Mouse (Mus musculus) CH12.LX (cell line): Measurements from ENCODE around the gene Senp1. TPM values are rescaled to one million over a fixed set of nuclear protein-coding genes. Genes with fewer than 3 reads are reported as not detected.

Experiments used
- DNase-seq: peaks from one replicate; pipeline ENCODE4 v3.0.0-alpha.2; 2013; ENCODE audit errors: extremely low read depth
- H3K27ac ChIP-seq: 2 replicates; pipeline ENCODE4 v1.5.1; 2012; ENCODE audit warnings: low read depth, mild to moderate bottlenecking, control low read depth, moderate library complexity; ENCODE audit not compliant: insufficient read depth
- H3K27me3 ChIP-seq: replicated peaks from 2 replicates; pipeline ENCODE3; 2012; ENCODE audit warnings: inconsistent platforms
- H3K36me3 ChIP-seq, 2 experiments: replicated peaks in 1 of 2; 2 replicates each; pipeline versions ENCODE3 to v1.6.1; 2012; ENCODE audit warnings: inconsistent platforms in 1 of 2, low read length in 1 of 2, mild to moderate bottlenecking in 1 of 2, mixed read lengths in 1 of 2, moderate library complexity in 1 of 2; ENCODE audit not compliant: control insufficient read depth in 1 of 2, insufficient read depth in 1 of 2
- H3K4me1 ChIP-seq, 2 experiments: 2 replicates each; pipeline ENCODE4 v1.6.1; 2012; ENCODE audit warnings: inconsistent platforms in 1 of 2, moderate library complexity in 1 of 2; ENCODE audit not compliant: insufficient read depth in 2 of 2, control insufficient read depth in 1 of 2
- H3K4me2 ChIP-seq: 2 replicates; pipeline ENCODE4 v1.6.1; 2012; ENCODE audit warnings: low read depth, mild to moderate bottlenecking, control low read depth; ENCODE audit not compliant: poor library complexity, insufficient read depth, severe bottlenecking
- H3K4me3 ChIP-seq, 3 experiments: fragments of 150-350 bp in 1 of 3; sonication (generic) in 1 of 3; replicated peaks in 1 of 3; 2 replicates each; pipeline versions ENCODE3 to v1.5.1; 2011 to 2012; ENCODE audit warnings: low read depth in 2 of 3, low read length in 2 of 3, mild to moderate bottlenecking in 2 of 3, moderate library complexity in 2 of 3, control low read depth in 1 of 3, improper control_type of control experiment in 1 of 3, inconsistent platforms in 1 of 3, mixed read lengths in 1 of 3; ENCODE audit not compliant: poor library complexity in 1 of 3
- H3K79me2 ChIP-seq: replicated peaks from 2 replicates; pipeline ENCODE4 v1.6.1; 2012; ENCODE audit warnings: mild to moderate bottlenecking, moderate library complexity; ENCODE audit not compliant: control insufficient read depth, poor library complexity, insufficient read depth, severe bottlenecking; ENCODE audit errors: extremely low read depth
- H3K9ac ChIP-seq: 2 replicates; pipeline ENCODE4 v1.6.1; 2012; ENCODE audit warnings: low read depth, mild to moderate bottlenecking, control low read depth, moderate library complexity; ENCODE audit not compliant: insufficient read depth
- H3K9me3 ChIP-seq: replicated peaks from 2 replicates; pipeline ENCODE3; 2012; ENCODE audit warnings: low read length, inconsistent platforms, mixed read lengths
- CHD1 ChIP-seq: IDR thresholded peaks from 2 replicates; pipeline ENCODE4 v1.6.1; 2012; ENCODE audit warnings: low read depth, low read length, improper control_type of control experiment, inconsistent platforms
- CTCF ChIP-seq, 2 experiments: IDR thresholded peaks in 1 of 2; conservative IDR thresholded peaks in 1 of 2; 2 replicates each; pipeline ENCODE4 v1.5.1; 2011 to 2012; ENCODE audit warnings: low read depth in 2 of 2, low read length in 2 of 2, improper control_type of control experiment in 1 of 2, inconsistent platforms in 1 of 2, mild to moderate bottlenecking in 1 of 2, moderate library complexity in 1 of 2
- GABPA ChIP-seq: IDR thresholded peaks from 2 replicates; pipeline ENCODE4 v1.6.1; 2012; ENCODE audit warnings: low read depth, low read length, improper control_type of control experiment, inconsistent platforms; ENCODE audit not compliant: insufficient replicate concordance
- JUND ChIP-seq: conservative IDR thresholded peaks from 2 replicates; pipeline ENCODE4 v1.6.1; 2011; ENCODE audit warnings: low read depth, low read length, improper control_type of control experiment
- MEF2A ChIP-seq: IDR thresholded peaks from 2 replicates; pipeline ENCODE4 v1.6.1; 2014; ENCODE audit warnings: low read depth, mild to moderate bottlenecking, inconsistent platforms, low read length, improper control_type of control experiment, borderline replicate concordance
- POLR2AphosphoS2 ChIP-seq: IDR thresholded peaks from 2 replicates; pipeline ENCODE4 v1.6.1; 2011; ENCODE audit warnings: low read depth, low read length, improper control_type of control experiment
- SMC3 ChIP-seq: IDR thresholded peaks from 2 replicates; pipeline ENCODE4 v1.6.1; 2011; ENCODE audit warnings: low read depth, low read length, improper control_type of control experiment
- TBP ChIP-seq: conservative IDR thresholded peaks from 2 replicates; pipeline ENCODE4 v1.6.1; 2011; ENCODE audit warnings: low read depth, low read length, improper control_type of control experiment
- TCF12 ChIP-seq: IDR thresholded peaks from 2 replicates; pipeline ENCODE4 v1.6.1; 2014; ENCODE audit warnings: low read depth, mild to moderate bottlenecking, inconsistent platforms, low read length, improper control_type of control experiment
- USF2 ChIP-seq: conservative IDR thresholded peaks from 2 replicates; pipeline ENCODE4 v1.6.1; 2011; ENCODE audit warnings: low read depth, low read length, improper control_type of control experiment
- ZKSCAN1 ChIP-seq: IDR thresholded peaks from 2 replicates; pipeline ENCODE4 v1.6.1; 2012; ENCODE audit warnings: low read depth, inconsistent platforms, low read length, improper control_type of control experiment, borderline replicate concordance
- ZNF384 ChIP-seq: IDR thresholded peaks from 2 replicates; pipeline ENCODE4 v1.6.1; 2012; ENCODE audit warnings: low read depth, low read length, improper control_type of control experiment, inconsistent platforms
- dilution Hi-C: fragments of 300-500 bp; cut with MboI; formaldehyde crosslinking; loops from 2 replicates; pipeline ENCODE4 v1.14.3; 2020; ENCODE audit warnings: low sequenced_read_pairs; ENCODE audit not compliant: extremely low pct_unique_long_range_greater_than_20kb, extremely low pct_ligation_motif_present
- in situ Hi-C: fragments of 300-500 bp; cut with MboI; formaldehyde crosslinking; loops from 3 replicates; pipeline ENCODE4 v1.14.3; 2019; ENCODE audit warnings: low sequenced_read_pairs, low pct_ligation_motif_present, low pct_unique_long_range_greater_than_20kb, mixed read lengths
- polyA plus RNA-seq: library from polyadenylated mRNA; unstranded; fragments of >175 nt; gene quantifications from 2 replicates; pipeline ENCODE4 v1.2.1, GENCODE M21; 2012; ENCODE audit warnings: low read depth; ENCODE audit not compliant: insufficient read length
- total RNA-seq, 2 experiments: library from RNA; depleted of rRNA; stranded (reverse); fragments of 300-350 nt in 1 of 2; fragments of >200 nt in 1 of 2; gene quantifications; 2 replicates each; pipeline ENCODE4 v1.2.3; 2012 to 2014

The Senp1 gene
- total and polyA plus RNA-seq, 3 experiments = 14.9 to 38.5 (median 23.3) TPM

DNA sequence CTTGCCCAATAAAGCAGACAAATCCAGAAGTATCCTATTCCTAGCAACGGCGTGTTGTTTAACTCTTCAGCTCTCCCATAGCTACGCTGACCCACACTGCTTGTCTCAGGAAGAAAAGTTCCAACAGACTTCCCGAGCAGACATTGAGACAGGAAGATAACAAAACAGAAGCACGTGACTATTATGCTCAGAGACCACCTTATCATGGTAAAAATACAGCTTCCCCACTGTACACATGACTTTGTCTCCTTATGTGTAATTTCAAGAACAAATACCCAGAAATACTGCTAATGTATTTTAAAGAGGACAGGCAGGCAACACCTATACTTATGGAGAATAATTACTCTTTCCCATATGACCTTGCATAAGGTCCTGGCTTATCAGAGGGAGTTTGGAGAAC, 41.9 kb downstream of the Senp1 start:
- no peak overlapping the region for H3K27ac ChIP-seq
- H3K9ac ChIP-seq = no peak overlapping the region
- TF ChIP-seq ZKSCAN1 = no peak
- TF ChIP-seq GABPA = no peak
- no peak for TF ChIP-seq TBP
- no peak for TF ChIP-seq TCF12
- no peak for TF ChIP-seq JUND
- no peak for TF ChIP-seq ZNF384
- no peaks in the 10 kb centered on the region for H3K9me3 ChIP-seq
- dilution Hi-C loops (no loop called here), in situ Hi-C loops (no loop called here)
- H3K4me1 ChIP-seq = peaks cover 0 to 14% of the 10 kb centered on the region in 2 experiments; a peak in 1 of 4 replicates
- no peak overlapping the region for H3K4me2 ChIP-seq
- H3K36me3 ChIP-seq = peaks cover 69 to 90% of the 10 kb centered on the region in 2 experiments
- DNase-seq = no peak
- no peaks in the 10 kb centered on the region; the same call in 1 of the 2 replicates for H3K79me2 ChIP-seq
- H3K4me3 ChIP-seq = no peak overlapping the region
- H3K27me3 ChIP-seq = no peaks in the 10 kb centered on the region

GRCm38 (mm10) chr15:98048918-98049700, 44.4 kb downstream of the Senp1 start:
- Histone ChIP-seq H3K36me3 (peaks cover 75 to 92% of the 10 kb centered on the region in 2 experiments), H3K4me2 (no peak overlapping the region), H3K27me3 (no peaks in the 10 kb centered on the region), H3K9me3 (no peaks in the 10 kb centered on the region), H3K4me3 (no peak overlapping the region), H3K79me2 (no peaks in the 10 kb centered on the region; the same call in 1 of the 2 replicates), H3K9ac (no peak overlapping the region), H3K4me1 (peaks cover 0 to 10% of the 10 kb centered on the region in 2 experiments; a peak in 1 of 4 replicates), H3K27ac (no peak overlapping the region)
- TF ChIP-seq POLR2AphosphoS2 = no peak
- TF ChIP-seq MEF2A = no peak
- no peak for TF ChIP-seq ZKSCAN1
- no peak for TF ChIP-seq USF2
- TF ChIP-seq CHD1 = no peak
- DNase-seq = peak; percentile 16
- dilution Hi-C loops = no loop called here
- in situ Hi-C loops = no loop called here

- peaks cover 0 to 10% of the 10 kb centered on the region in 2 experiments; a peak in 1 of 4 replicates for H3K4me1 ChIP-seq
- dilution Hi-C loops = no loop called here
- no peak for DNase-seq
Measured at GRCm38 (mm10) chr15:98044387-98044786, 49.2 kb downstream of the Senp1 start.

More at GRCm38 (mm10) chr15:98044387-98044786, 49.2 kb downstream of the Senp1 start:
- Histone ChIP-seq H3K79me2 (no peaks in the 10 kb centered on the region; the same call in 1 of the 2 replicates), H3K4me2 (no peak overlapping the region), H3K27me3 (no peaks in the 10 kb centered on the region), H3K36me3 (peaks cover 75 to 96% of the 10 kb centered on the region in 2 experiments), H3K9me3 (no peaks in the 10 kb centered on the region), H3K27ac (no peak overlapping the region), H3K9ac (no peak overlapping the region)
- in situ Hi-C loops = no loop called here
- TF ChIP-seq CHD1 (no peak), SMC3 (peak; percentile 17; the same call in 1 of the 2 replicates), CTCF (conservative IDR thresholded peaks at IDR 0.05 in 1 of 2, IDR thresholded peaks at IDR 0.05 in 1 of 2; ENCODE audit: low read depth in 2 of 2, low read length in 2 of 2) (peak in 1 of 2 experiments; percentile 26; a peak in 2 of 4 replicates)
- TF ChIP-seq, all 38 proteins: peak for 2
- no peak overlapping the region for H3K4me3 ChIP-seq
